Mouse (Mus musculus) lung, adult 2 months (tissue): ENCODE data around the gene Poldip3.

Source experiments
- CTCF ChIP-seq: fragments of 200-500 bp; IDR thresholded peaks from 2 replicates; pipeline ENCODE4 v1.5.1; 2011; ENCODE audit warnings: mild to moderate bottlenecking, low read length, control low read depth; ENCODE audit not compliant: insufficient read depth
- POLR2A ChIP-seq: fragments of 200-500 bp; IDR thresholded peaks from 2 replicates; pipeline ENCODE4 v1.6.1; 2011; ENCODE audit warnings: low read depth, mild to moderate bottlenecking, control low read depth, low read length, borderline replicate concordance; ENCODE audit errors: extremely low read depth

DNA sequence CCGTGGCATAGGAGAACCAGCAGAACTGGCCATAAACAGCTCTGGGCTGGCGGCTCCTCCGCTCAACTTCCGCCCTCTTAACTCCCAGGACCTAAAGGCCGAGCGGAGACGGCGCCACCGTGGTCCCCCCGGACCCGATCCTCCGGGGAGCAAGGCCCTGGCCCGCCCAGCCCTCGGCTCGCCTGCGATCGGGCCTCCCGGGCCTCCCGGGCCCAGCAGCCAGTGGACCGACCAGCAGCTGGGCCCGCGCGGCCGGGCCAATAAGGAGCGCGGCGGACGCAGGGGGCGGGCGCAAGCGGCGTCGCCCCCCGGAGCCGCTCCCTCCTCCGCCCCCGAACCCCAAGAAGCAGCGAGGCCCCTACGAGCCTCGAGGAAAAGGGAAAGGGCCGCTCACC lies 386 bp downstream of the Poldip3 start:
- TF ChIP-seq POLR2A: no peak
- TF ChIP-seq CTCF: no peak
